Mouse (Mus musculus) layer of hippocampus, adult 6 months (tissue): ENCODE data around the gene Gm6614. TPM values are rescaled to one million over a fixed set of nuclear protein-coding genes. Genes with fewer than 3 reads are reported as not detected.

Experiments
- long read RNA-seq, 2 experiments: library from polyadenylated mRNA; unstranded; transcript quantifications; one replicate each; pipeline ENCODE4 v2.0.0; 2019 to 2020
- polyA plus RNA-seq: library from polyadenylated mRNA; unstranded; fragments of <200 nt; fragmentation: Nextera tagmentation; gene quantifications from 2 replicates; pipeline ENCODE4 v1.2.3, GENCODE M21; 2021

Gm6614 gene
- polyA plus RNA-seq, result not detected in 2 replicates
- long read RNA-seq, experiment 1, result 0 reads
- long read RNA-seq, experiment 2, result 0 reads

GRCm38 (mm10) chr6:142011364-142011955 is at the start of gene Gm6614:
Gm6614 (minus strand) TSS chr6:142011414.

GRCm38 (mm10) chr6:141946862-141947261 is 64.4 kb downstream of the Gm6614 start, which contains the start of gene Slco1a1:
Slco1a1 (minus strand) TSS chr6:141946962.

Other genes with a start within 250 kb of the Gm6614 start
- gene Gm5724, start 237.6 kb downstream of the Gm6614 start, polyA plus RNA-seq, result not detected in 2 replicates
- 21.8 and 22.8 TPM in 2 replicates for gene Slco1a4, start 155.2 kb downstream of the Gm6614 start, polyA plus RNA-seq
- gene Slco1a1, start 64.5 kb downstream of the Gm6614 start, polyA plus RNA-seq, result not detected in 2 replicates
- gene Slco1a6, start 197.1 kb upstream of the Gm6614 start, polyA plus RNA-seq, result not detected in 2 replicates